Mouse (Mus musculus): Measurements from ENCODE around the gene Akap2.

DNA sequence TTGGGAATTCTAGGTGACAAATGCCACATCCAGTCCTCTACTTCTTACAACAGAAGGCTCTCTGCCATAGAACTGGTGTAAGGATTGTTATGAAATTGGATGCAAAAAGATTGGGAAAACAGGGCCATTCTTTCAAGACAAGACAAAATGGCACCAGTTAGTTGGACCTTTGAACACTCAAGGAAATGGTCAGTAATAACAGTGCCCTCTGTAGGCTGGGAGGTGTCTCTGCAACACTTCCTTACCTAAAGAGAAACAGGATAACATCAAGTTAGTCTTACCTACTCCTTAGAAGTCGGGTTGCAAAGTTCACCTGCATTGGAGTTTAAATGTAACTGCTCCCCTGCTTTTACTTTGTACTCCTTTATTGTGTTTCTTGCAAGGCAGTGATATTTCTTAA, 1.9 kb downstream of the Akap2 start:
- TF ChIP-seq POLR2A (IDR thresholded peaks at IDR 0.05; ENCODE audit: borderline replicate concordance, extremely low read depth, low read depth, low read length), result no peak
- no peak for TF ChIP-seq CTCF (IDR thresholded peaks at IDR 0.05; ENCODE audit: insufficient read depth, low read length)
